ENCODE assay signal across 20 mouse cellular contexts in genomic region chr5:23792726-23793125, GRCm38 (mm10).
"Had no signal": no experiment of that assay in that cellular context is flagged by ENCODE, and none has a peak within 500 bp of the region (broad histone marks: within the 10 kb centered on the region; RNA-seq: fewer than 3 reads in every experiment).

No protein-coding gene starts in this region.

- DNase-seq: kidney, adult 9 months; kidney, postnatal 14 days; kidney, postnatal 4 days; left cerebral cortex, postnatal 4 days; liver, postnatal 0 days; lung, embryonic 14.5 days; right cerebral cortex, adult 18-20 months; right cerebral cortex, postnatal 14 days; right cerebral cortex, postnatal 4 days; thymus, adult 2 months; thymus, postnatal 14 days had no signal

- H3K9ac ChIP-seq: limb, embryonic 13.5 days; liver, embryonic 14.5 days; liver, postnatal 0 days; lung, embryonic 14.5 days; midbrain, embryonic 12.5 days; midbrain, embryonic 15.5 days; neural tube, embryonic 12.5 days; neural tube, embryonic 15.5 days had no signal

- H3K4me3 ChIP-seq: limb, embryonic 13.5 days; midbrain, embryonic 12.5 days; midbrain, embryonic 15.5 days; neural tube, embryonic 12.5 days; neural tube, embryonic 15.5 days had no signal

- H3K9me3 ChIP-seq: limb, embryonic 13.5 days; midbrain, embryonic 12.5 days; midbrain, embryonic 15.5 days; neural tube, embryonic 12.5 days; neural tube, embryonic 15.5 days had no signal

- H3K27ac ChIP-seq: limb, embryonic 13.5 days; liver, embryonic 14.5 days; macrophage; midbrain, embryonic 12.5 days; midbrain, embryonic 15.5 days; neural tube, embryonic 12.5 days; neural tube, embryonic 15.5 days; stomach, postnatal 0 days had no signal

- ATAC-seq: liver, postnatal 0 days; lung, postnatal 0 days; midbrain, embryonic 15.5 days had no signal

- H3K27me3 ChIP-seq: limb, embryonic 13.5 days; midbrain, embryonic 12.5 days; midbrain, embryonic 15.5 days; neural tube, embryonic 12.5 days; neural tube, embryonic 15.5 days had no signal

- H3K4me2 ChIP-seq: limb, embryonic 13.5 days; lung, embryonic 14.5 days; midbrain, embryonic 12.5 days; midbrain, embryonic 15.5 days; neural tube, embryonic 12.5 days; neural tube, embryonic 15.5 days had no signal
